Mouse (Mus musculus): ENCODE results near the gene Atxn3. TPM values are rescaled to one million over a fixed set of nuclear protein-coding genes. Genes with fewer than 3 reads are reported as not detected.
A peak's percentile ranks its signal among the peaks of the same experiment; 100 is the strongest.
"Not testable (repeated sequence)": the region's sequence is repeated elsewhere in the genome, so short reads cannot be mapped to it uniquely, and the experiment has no call there.

Gene Atxn3
- polyA plus RNA-seq, 1 experiment: 39.5 TPM

- TF ChIP-seq POLR2A (IDR thresholded peaks at IDR 0.05; ENCODE audit: borderline replicate concordance, low read depth, low read length) (no peak), CTCF (IDR thresholded peaks at IDR 0.05; ENCODE audit: low read depth, low read length) (no peak)
- peaks cover 20% of the 10 kb centered on the region for H3K4me1 ChIP-seq (ENCODE audit: control insufficient read depth, insufficient read depth, low read length)
- no peak overlapping the region for H3K27ac ChIP-seq (ENCODE audit: insufficient read depth, low read depth, low read length)
- H3K4me3 ChIP-seq (ENCODE audit: insufficient read depth, low read length): no peak overlapping the region
These were observed 13.3 kb upstream of the Atxn3 start for GRCm38 (mm10) chr12:101971311-101971710.

GRCm38 (mm10) chr12:101958960-101959780 lies 1.1 kb upstream of the Atxn3 start:
- Histone ChIP-seq H3K4me1 (ENCODE audit: control insufficient read depth, insufficient read depth, low read length) (peaks cover 14% of the 10 kb centered on the region), H3K4me3 (ENCODE audit: insufficient read depth, low read length) (peak overlapping the region; percentile 43), H3K27ac (ENCODE audit: insufficient read depth, low read depth, low read length) (peak overlapping the region; percentile 89)

- TF ChIP-seq CTCF (IDR thresholded peaks at IDR 0.05; ENCODE audit: low read depth, low read length): no peak
- TF ChIP-seq POLR2A (IDR thresholded peaks at IDR 0.05; ENCODE audit: borderline replicate concordance, low read depth, low read length): no peak
- Histone ChIP-seq H3K27ac (ENCODE audit: insufficient read depth, low read depth, low read length) (peak overlapping the region; percentile 89), H3K4me1 (ENCODE audit: control insufficient read depth, insufficient read depth, low read length) (peaks cover 14% of the 10 kb centered on the region), H3K4me3 (ENCODE audit: insufficient read depth, low read length) (peak overlapping the region; percentile 47)
These were observed 510 bp upstream of the Atxn3 start for GRCm38 (mm10) chr12:101958556-101958955.

GRCm38 (mm10) chr12:101957079-101957941 lies 736 bp downstream of the Atxn3 start:
- H3K4me1 ChIP-seq (ENCODE audit: control insufficient read depth, insufficient read depth, low read length): peaks cover 14% of the 10 kb centered on the region
- H3K27ac ChIP-seq (ENCODE audit: insufficient read depth, low read depth, low read length): peak overlapping the region; percentile 52
- H3K4me3 ChIP-seq (ENCODE audit: insufficient read depth, low read length): peak overlapping the region; percentile 97
- TF ChIP-seq POLR2A (IDR thresholded peaks at IDR 0.05; ENCODE audit: borderline replicate concordance, low read depth, low read length) (no peak), CTCF (IDR thresholded peaks at IDR 0.05; ENCODE audit: low read depth, low read length) (no peak)

- not testable (repeated sequence) for H3K27ac ChIP-seq (ENCODE audit: insufficient read depth, low read depth, low read length); H3K4me3 ChIP-seq (ENCODE audit: insufficient read depth, low read length)
- peaks cover 14% of the 10 kb centered on the region for H3K4me1 ChIP-seq (ENCODE audit: control insufficient read depth, insufficient read depth, low read length)
These were observed 2.2 kb downstream of the Atxn3 start for GRCm38 (mm10) chr12:101955821-101956220.

GRCm38 (mm10) chr12:101948801-101949200 lies 9.2 kb downstream of the Atxn3 start:
- no peak for TF ChIP-seq CTCF (IDR thresholded peaks at IDR 0.05; ENCODE audit: low read depth, low read length)
- TF ChIP-seq POLR2A (IDR thresholded peaks at IDR 0.05; ENCODE audit: borderline replicate concordance, low read depth, low read length): no peak
- no peak overlapping the region for H3K4me3 ChIP-seq (ENCODE audit: insufficient read depth, low read length)
- no peaks in the 10 kb centered on the region for H3K4me1 ChIP-seq (ENCODE audit: control insufficient read depth, insufficient read depth, low read length)
- H3K27ac ChIP-seq (ENCODE audit: insufficient read depth, low read depth, low read length): no peak overlapping the region

GRCm38 (mm10) chr12:101947986-101948385 lies 10.1 kb downstream of the Atxn3 start:
- Histone ChIP-seq H3K27ac (ENCODE audit: insufficient read depth, low read depth, low read length) (no peak overlapping the region), H3K4me1 (ENCODE audit: control insufficient read depth, insufficient read depth, low read length) (no peaks in the 10 kb centered on the region), H3K4me3 (ENCODE audit: insufficient read depth, low read length) (no peak overlapping the region)
- TF ChIP-seq POLR2A (IDR thresholded peaks at IDR 0.05; ENCODE audit: borderline replicate concordance, low read depth, low read length) (no peak), CTCF (IDR thresholded peaks at IDR 0.05; ENCODE audit: low read depth, low read length) (no peak)

- Histone ChIP-seq H3K27ac (ENCODE audit: insufficient read depth, low read depth, low read length) (no peak overlapping the region), H3K4me3 (ENCODE audit: insufficient read depth, low read length) (no peak overlapping the region), H3K4me1 (ENCODE audit: control insufficient read depth, insufficient read depth, low read length) (no peaks in the 10 kb centered on the region)
- TF ChIP-seq CTCF (IDR thresholded peaks at IDR 0.05; ENCODE audit: low read depth, low read length): no peak
- no peak for TF ChIP-seq POLR2A (IDR thresholded peaks at IDR 0.05; ENCODE audit: borderline replicate concordance, low read depth, low read length)
These were observed 20.5 kb downstream of the Atxn3 start for GRCm38 (mm10) chr12:101937572-101937971.

GRCm38 (mm10) chr12:101935223-101935622 lies 22.8 kb downstream of the Atxn3 start:
- Histone ChIP-seq H3K27ac (ENCODE audit: insufficient read depth, low read depth, low read length) (no peak overlapping the region), H3K4me3 (ENCODE audit: insufficient read depth, low read length) (no peak overlapping the region), H3K4me1 (ENCODE audit: control insufficient read depth, insufficient read depth, low read length) (no peaks in the 10 kb centered on the region)
- no peak for TF ChIP-seq POLR2A (IDR thresholded peaks at IDR 0.05; ENCODE audit: borderline replicate concordance, low read depth, low read length)
- TF ChIP-seq CTCF (IDR thresholded peaks at IDR 0.05; ENCODE audit: low read depth, low read length): no peak

GRCm38 (mm10) chr12:101928423-101928822 lies 29.6 kb downstream of the Atxn3 start:
- Histone ChIP-seq H3K4me3 (ENCODE audit: insufficient read depth, low read length) (no peak overlapping the region), H3K4me1 (ENCODE audit: control insufficient read depth, insufficient read depth, low read length) (no peaks in the 10 kb centered on the region), H3K27ac (ENCODE audit: insufficient read depth, low read depth, low read length) (no peak overlapping the region)
- no peak for TF ChIP-seq CTCF (IDR thresholded peaks at IDR 0.05; ENCODE audit: low read depth, low read length)
- TF ChIP-seq POLR2A (IDR thresholded peaks at IDR 0.05; ENCODE audit: borderline replicate concordance, low read depth, low read length): no peak
